Mouse (Mus musculus) lung, adult 2 months (tissue): ENCODE results near the gene Hamp. TPM values are rescaled to one million over a fixed set of nuclear protein-coding genes. Genes with fewer than 3 reads are reported as not detected.

Source experiments
- DNase-seq: peaks from one replicate; pipeline ENCODE4 v3.0.0; 2022
- H3K4me1 ChIP-seq: fragments of 200-500 bp; 2 replicates; pipeline ENCODE4 v1.6.1; 2011; ENCODE audit warnings: low read length; ENCODE audit not compliant: control insufficient read depth, insufficient read depth
- H3K4me3 ChIP-seq: fragments of 200-500 bp; replicated peaks from 2 replicates; pipeline ENCODE3; 2011; ENCODE audit warnings: low read depth, mild to moderate bottlenecking, control low read depth, low read length; ENCODE audit errors: extremely low read depth
- CTCF ChIP-seq: fragments of 200-500 bp; IDR thresholded peaks from 2 replicates; pipeline ENCODE4 v1.5.1; 2011; ENCODE audit warnings: mild to moderate bottlenecking, low read length, control low read depth; ENCODE audit not compliant: insufficient read depth
- POLR2A ChIP-seq: fragments of 200-500 bp; IDR thresholded peaks from 2 replicates; pipeline ENCODE4 v1.6.1; 2011; ENCODE audit warnings: low read depth, mild to moderate bottlenecking, control low read depth, low read length, borderline replicate concordance; ENCODE audit errors: extremely low read depth
- WGBS: fragments of 180-500 bp; shearing (Covaris S2); methylation state at CpG from one replicate; pipeline ENCODE4 v1.1.7; 2018; 5-methylcytosine and 5-hydroxymethylcytosine counted together
- polyA plus RNA-seq: library from polyadenylated mRNA; depleted of rRNA; stranded (reverse); fragments of >200 nt; gene quantifications from 2 replicates; pipeline ENCODE4 v1.2.3, GENCODE M21; 2012; rRNA removed

Gene Hamp
- polyA plus RNA-seq = 34.5 and 45.7 TPM in 2 replicates

DNA sequence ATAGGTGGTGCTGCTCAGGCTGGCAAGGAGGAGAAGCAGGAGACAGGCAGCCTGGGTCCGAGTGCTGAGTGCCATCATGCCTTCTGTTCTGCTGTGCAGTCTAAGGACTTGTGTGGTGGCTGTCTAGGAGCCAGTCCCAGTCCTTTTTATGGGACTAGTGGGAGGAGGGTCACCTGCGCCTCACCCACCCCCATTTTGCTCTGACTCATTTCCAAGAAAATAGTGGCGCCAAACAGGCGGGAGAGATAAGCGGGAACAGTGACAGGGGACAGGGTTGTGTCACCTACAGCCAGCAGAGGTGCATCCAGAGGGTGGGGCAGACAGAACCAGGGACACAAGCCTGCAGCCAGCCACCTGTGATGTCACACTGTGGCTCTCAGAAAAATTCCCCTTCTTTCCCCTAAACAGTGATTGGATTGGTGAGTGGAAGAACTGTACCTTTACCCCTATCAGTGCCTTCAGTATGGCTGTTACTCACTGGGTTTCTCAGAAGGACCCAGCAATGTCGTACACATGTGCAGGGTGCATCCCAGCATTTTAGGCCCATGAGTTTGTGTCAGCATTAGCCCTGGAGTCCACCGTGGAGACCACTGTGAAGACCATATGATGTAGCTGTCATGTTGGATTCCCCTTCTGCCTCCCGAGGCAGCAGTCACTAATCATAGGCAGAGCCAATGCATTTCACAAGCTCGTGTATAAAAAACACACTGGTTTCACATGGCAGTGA is at the start of gene Hamp:
Gene Hamp, minus strand, starts transcription at position 124 of the 727 bp plus-strand sequence.
- no peak for DNase-seq
- no peak for TF ChIP-seq CTCF
- 54% methylated on average over 9 of the region's 9 CpGs for WGBS

DNA sequence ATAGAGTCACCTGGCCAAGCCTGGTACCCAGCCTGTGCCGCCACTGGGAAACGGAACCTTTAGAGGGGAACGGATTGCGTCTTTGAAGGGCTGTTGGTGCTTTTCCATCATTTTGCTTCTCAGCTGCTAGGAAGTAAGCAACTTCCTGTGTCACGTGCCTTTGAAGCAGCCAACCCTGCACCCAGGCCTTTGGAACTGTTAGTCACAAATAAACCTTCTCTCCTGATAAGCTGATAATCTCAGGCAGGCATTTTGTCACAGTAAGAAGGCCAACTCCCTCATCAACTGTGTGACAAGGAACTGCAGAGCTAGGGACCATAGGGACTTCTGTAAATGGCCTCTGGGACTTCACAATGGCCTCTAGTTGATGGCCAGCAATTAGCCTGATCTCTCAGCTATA is 48.3 kb upstream of the Hamp start:
- no peak for TF ChIP-seq POLR2A
- no peak for TF ChIP-seq CTCF
- Histone ChIP-seq H3K4me3 (no peak overlapping the region), H3K4me1 (no peaks in the 10 kb centered on the region)
- no peak for DNase-seq
- WGBS = 47% methylated on average over 5 of the region's 5 CpGs

More for the DNA sequence above, at the start of gene Hamp:
- no peaks in the 10 kb centered on the region for H3K4me1 ChIP-seq
- no peak within 1 kb of the TSS for H3K4me3 ChIP-seq

DNA sequence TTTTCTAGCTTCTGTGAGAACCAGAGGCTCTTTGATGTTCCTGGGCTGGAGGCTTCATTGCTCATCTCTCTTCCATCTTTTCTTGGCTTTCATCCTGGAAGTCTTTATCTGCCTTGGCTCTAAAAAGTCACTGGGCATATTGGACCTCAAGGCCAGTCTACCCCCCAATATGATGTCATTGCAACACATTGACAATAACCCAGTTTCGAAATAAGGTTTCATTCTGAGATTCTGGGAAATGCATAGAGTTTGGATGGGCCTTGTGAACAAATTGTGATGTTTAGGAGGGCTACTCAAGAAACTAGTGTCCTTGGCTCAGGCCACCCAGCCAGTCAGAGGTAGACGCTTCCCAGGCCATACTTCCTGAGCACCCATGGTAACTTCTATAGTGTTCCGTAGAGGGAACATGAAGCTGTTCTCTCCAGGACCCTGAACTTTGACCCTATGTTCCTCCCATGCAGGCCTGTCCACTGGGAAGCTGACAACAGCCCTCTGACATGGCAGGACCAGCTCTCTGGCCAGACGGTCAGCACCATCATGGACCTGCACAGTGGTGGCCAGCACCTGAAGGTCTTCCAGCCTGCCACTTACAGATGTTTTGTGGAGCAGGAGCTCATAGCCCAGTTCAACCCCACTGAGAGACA is 44.8 kb upstream of the Hamp start:
- 89% methylated on average over 4 of the region's 4 CpGs for WGBS
- DNase-seq = no peak
- no peak for TF ChIP-seq POLR2A
- no peak for TF ChIP-seq CTCF
- Histone ChIP-seq H3K4me1 (no peaks in the 10 kb centered on the region), H3K4me3 (no peak overlapping the region)

DNA sequence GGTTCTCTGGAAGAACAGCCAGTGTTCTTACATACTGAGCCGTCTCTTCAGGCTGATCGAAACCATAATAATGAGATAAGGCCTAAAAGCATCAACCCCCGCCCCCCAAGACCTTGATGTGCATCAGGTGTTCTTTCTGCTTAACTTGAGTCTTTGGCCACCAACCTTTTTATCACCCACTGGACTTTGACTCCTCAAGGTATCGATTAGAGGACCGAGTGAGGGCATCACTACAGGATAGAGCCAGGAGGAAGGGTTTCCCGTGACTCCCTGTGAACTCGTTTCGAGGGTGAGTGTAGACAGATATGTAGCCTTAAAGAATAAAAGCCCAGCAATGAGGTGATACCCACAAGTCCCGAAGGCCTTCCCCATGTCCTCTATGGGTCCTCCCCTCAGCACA is 41.5 kb upstream of the Hamp start:
- TF ChIP-seq POLR2A (no peak), CTCF (no peak)
- DNase-seq = no peak
- Histone ChIP-seq H3K4me3 (no peak overlapping the region), H3K4me1 (no peaks in the 10 kb centered on the region)
- 87% methylated on average over 9 of the region's 9 CpGs for WGBS

DNA sequence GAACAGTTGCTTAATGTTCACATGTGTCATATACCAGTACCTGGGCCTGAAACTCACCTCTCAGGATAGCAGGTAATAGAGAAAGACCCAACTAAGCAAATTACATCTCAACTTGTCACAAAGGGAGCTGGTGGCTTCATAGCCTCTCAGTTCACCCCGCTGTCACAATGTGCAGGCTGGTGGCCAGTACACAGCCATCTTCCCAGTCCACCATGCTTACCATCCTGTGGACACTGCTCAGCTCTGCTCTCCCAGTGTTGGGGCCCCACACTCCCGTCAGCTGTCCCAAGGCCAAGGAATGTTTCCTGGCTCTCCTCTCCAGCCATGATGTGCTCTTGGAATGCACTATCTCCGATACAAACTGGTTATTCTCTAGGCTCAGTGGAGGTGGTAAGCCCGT is 37.9 kb upstream of the Hamp start:
- H3K4me1 ChIP-seq = no peaks in the 10 kb centered on the region
- no peak overlapping the region for H3K4me3 ChIP-seq
- no peak for TF ChIP-seq CTCF
- TF ChIP-seq POLR2A = no peak
- no peak for DNase-seq
- WGBS = 92% methylated on average over 4 of the region's 4 CpGs

DNA sequence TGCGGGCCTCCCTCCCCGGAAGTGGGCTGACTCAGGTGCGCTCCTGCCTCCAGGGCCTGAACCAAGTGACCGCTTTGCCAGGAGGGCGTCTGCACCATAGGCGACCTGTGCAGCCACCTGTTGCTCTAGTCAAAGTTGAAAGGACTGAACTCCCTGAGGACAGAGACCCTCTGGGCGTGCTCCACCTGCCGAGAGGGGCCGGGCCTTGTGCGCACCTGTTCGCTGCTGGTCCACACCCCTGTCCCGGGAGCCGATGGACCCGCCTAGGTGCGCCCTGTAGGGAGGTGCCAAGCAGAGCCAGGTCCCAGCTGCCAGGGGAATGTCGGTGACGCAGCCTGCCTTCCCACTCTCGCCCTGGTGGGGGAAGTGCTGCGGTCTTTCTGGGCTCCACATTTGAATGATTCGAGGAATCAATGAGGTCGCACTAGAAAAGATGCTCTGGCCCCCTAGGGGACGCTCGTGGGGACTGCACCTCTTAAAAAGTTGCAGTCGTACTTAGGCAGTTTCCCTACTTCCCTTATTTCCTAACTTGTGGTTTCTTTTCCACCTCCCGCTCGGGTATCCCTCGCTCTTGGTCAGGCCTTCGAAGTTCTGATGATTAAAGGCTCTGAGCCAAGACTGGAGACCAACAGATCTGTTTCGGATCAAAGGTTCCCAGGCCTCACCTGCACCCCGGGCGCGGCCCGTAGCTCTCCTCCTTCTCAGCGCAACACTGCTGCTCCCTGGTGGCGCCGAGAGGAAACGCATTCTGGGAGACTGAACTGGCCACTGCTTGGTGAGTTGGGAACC is 29.9 kb upstream of the Hamp start, which contains the start of gene Fam187b:
Gene Fam187b, plus strand, starts transcription at position 290 of the 789 bp plus-strand sequence.
- TF ChIP-seq POLR2A (peak; percentile 68; the same call in 1 of the 2 replicates), CTCF (peak; percentile 90)
- DNase-seq = peak; percentile 90
- under 1% methylated on average over 37 of the region's 37 CpGs for WGBS

DNA sequence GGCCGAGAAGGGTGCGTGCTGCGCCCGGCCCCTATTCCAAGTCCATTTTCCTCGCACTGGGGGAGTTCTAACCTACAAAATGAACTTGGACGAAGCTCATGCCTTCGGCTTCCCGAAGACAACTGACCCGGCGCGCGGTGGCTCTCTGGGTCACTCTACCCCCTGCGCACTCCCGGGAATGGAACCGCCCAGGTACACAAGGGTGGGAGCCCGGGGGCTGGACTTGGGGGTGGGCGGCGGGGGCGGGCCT is 29.3 kb upstream of the Hamp start, which contains the start of gene Lsr:
Gene Lsr, minus strand, starts transcription at position 214 of the 250 bp plus-strand sequence.
- 1% methylated on average over 19 of the region's 19 CpGs for WGBS
- H3K4me1 ChIP-seq = no peaks in the 10 kb centered on the region
- no peak for DNase-seq
- TF ChIP-seq POLR2A = 0 out of 2 replicates have a peak, but pooled peaks have one; percentile 52
- no peak for TF ChIP-seq CTCF
- peak within 1 kb of the TSS; percentile 74 for H3K4me3 ChIP-seq

More for the DNA sequence above, 29.9 kb upstream of the Hamp start, which contains the start of gene Fam187b:
- Histone ChIP-seq H3K4me3 (peak within 1 kb of the TSS; percentile 74), H3K4me1 (no peaks in the 10 kb centered on the region)

DNA sequence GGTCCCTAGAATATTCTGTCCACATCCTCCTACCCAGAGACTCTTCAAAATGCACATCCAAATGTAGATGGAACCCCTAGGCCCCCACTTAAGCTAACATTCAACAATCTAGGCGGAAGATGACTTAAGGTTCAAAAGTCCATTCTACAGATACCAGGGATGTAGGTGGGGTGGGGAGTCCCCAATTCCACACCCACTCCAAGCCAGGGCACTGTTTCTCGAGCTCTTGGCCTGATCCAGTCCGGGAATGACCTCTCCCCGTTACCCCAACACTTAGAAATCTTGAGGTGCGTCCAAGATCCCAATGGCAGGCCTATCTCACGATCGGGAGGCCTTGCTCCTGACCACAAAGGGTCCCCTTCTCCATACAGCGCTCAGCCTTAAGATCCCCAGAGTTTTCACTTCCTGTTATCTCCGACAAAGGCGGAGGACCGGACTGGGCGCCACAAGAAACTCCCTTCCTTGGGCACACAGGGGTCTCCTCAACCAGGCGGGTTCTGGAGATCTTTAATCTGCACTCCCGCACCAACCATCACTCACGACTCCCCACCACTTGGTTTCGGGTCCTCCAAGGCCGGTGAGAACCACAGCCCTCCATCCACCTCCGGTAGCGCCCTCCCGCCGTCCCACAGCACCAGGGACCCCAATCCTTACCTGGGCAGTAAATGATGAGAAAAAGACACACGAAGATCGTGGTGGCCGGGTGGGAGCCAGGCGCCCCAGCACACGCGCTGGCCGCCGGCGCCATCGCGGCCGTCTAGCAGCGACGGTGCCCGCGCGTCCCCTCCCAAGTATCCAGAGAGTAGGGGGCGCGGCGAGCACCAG is 28.8 kb upstream of the Hamp start:
- Histone ChIP-seq H3K4me1 (no peaks in the 10 kb centered on the region), H3K4me3 (peak overlapping the region; percentile 67)
- TF ChIP-seq POLR2A = no peak
- TF ChIP-seq CTCF = no peak
- WGBS = 15% methylated on average over 41 of the region's 41 CpGs
- DNase-seq = no peak

DNA sequence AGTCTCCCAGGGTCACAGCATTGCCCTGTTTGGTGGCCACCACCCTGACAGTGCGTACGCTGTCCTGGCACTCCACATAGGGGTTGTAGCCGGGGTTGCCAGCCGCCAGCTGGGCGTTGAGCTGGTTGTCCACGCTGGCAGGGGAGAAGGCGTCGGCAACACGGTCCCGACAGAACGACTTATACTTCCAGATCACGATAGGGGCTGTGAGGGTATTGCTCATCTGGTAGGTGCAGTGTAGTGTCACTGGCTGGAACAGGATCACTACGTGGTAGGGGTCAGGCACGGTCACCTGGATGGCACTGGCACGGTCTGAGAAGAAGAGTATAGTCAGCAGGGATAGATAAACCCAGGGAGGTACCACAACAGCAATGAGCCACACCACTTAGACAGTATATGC is 28.1 kb upstream of the Hamp start:
- no peaks in the 10 kb centered on the region for H3K4me1 ChIP-seq
- no peak for TF ChIP-seq CTCF
- no peak for TF ChIP-seq POLR2A
- no peak overlapping the region for H3K4me3 ChIP-seq
- WGBS = 73% methylated on average over 15 of the region's 15 CpGs
- no peak for DNase-seq
